Comparison of ENCODE assay signal across 8 mouse cellular contexts in genomic region chr4:53440816-53441571, GRCm38 (mm10). TPM values are rescaled to one million over a fixed set of nuclear protein-coding genes. Genes with fewer than 3 reads are reported as not detected.
DNase-seq lines count a peak whose midpoint lies in the region; ATAC-seq and TF ChIP-seq lines count a peak whose summit lies in the region.

No protein-coding gene starts in this region.

- peak overlapping the region; percentile 79 for H3K4me2 ChIP-seq in forebrain, postnatal 0 days (ENCODE audit: low read depth)
- peak overlapping the region; percentile 99 for H3K4me2 ChIP-seq in hindbrain, embryonic 11.5 days (replicated peaks; ENCODE audit: low read depth, low read length)

- DNase-seq in G1E (ENCODE audit: low spot score): no peak
- peak; percentile 71 for DNase-seq in cerebellum, adult 11 months
- DNase-seq in forebrain, postnatal 0 days: peak; percentile 60
- peak; percentile 48 for DNase-seq in hindbrain, embryonic 11.5 days (ENCODE audit: low spot score)
- peak; percentile 56 to 64 for DNase-seq in layer of hippocampus, postnatal 10 days (ENCODE audit: low spot score in 2 of 2)
- peak; percentile 38 for DNase-seq in lung, postnatal 14 days
- peak; percentile 47 for DNase-seq in ovary, postnatal 36 days (ENCODE audit: low spot score)
- DNase-seq in urinary bladder, postnatal 36 days (ENCODE audit: low spot score in 2 of 2): peak; percentile 33 to 47

- peak overlapping the region; percentile 78 for H3K9ac ChIP-seq in forebrain, postnatal 0 days
- peak overlapping the region; percentile 58 for H3K9ac ChIP-seq in hindbrain, embryonic 11.5 days (ENCODE audit: low read depth, low read length)

- TF ChIP-seq CTCF in G1E (IDR thresholded peaks at IDR 0.05; ENCODE audit: low read depth, low read length): no peak
- no peak for TF ChIP-seq CTCF in forebrain, postnatal 0 days (IDR thresholded peaks at IDR 0.05; ENCODE audit: low read depth)

- peaks cover 56% of the 10 kb centered on the region for H3K4me1 ChIP-seq in G1E (ENCODE audit: insufficient read depth, low read depth, low read length)
- H3K4me1 ChIP-seq in forebrain, postnatal 0 days (ENCODE audit: insufficient read depth): 0 out of 2 replicates have a peak, but pooled peaks cover 6% of the 10 kb centered on the region
- peaks cover 3% of the 10 kb centered on the region; the same call in 1 of the 2 replicates for H3K4me1 ChIP-seq in hindbrain, embryonic 11.5 days (replicated peaks; ENCODE audit: control insufficient read depth, insufficient read depth, low read length)

- H3K4me3 ChIP-seq in G1E (ENCODE audit: low read depth, low read length): peak overlapping the region; percentile 89
- peak overlapping the region; percentile 58 for H3K4me3 ChIP-seq in forebrain, postnatal 0 days (ENCODE audit: low read depth, low read length)
- H3K4me3 ChIP-seq in hindbrain, embryonic 11.5 days (ENCODE audit: low read depth, low read length): peak overlapping the region; percentile 81

- peaks cover 8% of the 10 kb centered on the region for H3K36me3 ChIP-seq in G1E (replicated peaks)
- no peaks in the 10 kb centered on the region for H3K36me3 ChIP-seq in forebrain, postnatal 0 days (ENCODE audit: insufficient read depth)
- no peaks in the 10 kb centered on the region for H3K36me3 ChIP-seq in hindbrain, embryonic 11.5 days (ENCODE audit: control insufficient read depth, insufficient read depth, low read length)

- no peak for ATAC-seq in G1E (ENCODE audit: extremely low read depth, insufficient number of reproducible peaks, low FRiP score, poor library complexity, severe bottlenecking)
- peak; percentile 2; the same call in 1 of the 2 replicates for ATAC-seq in forebrain, postnatal 0 days
- ATAC-seq in hindbrain, embryonic 11.5 days (ENCODE audit: low FRiP score): peak; percentile 19; the same call in 1 of the 2 replicates

- 2% methylated on average over 43 of the region's 45 CpGs for WGBS in forebrain, postnatal 0 days
- WGBS in hindbrain, embryonic 11.5 days: under 1% methylated on average over 45 of the region's 45 CpGs

- peaks cover 3% of the 10 kb centered on the region; the same call in 1 of the 2 replicates for H3K27me3 ChIP-seq in G1E (ENCODE audit: insufficient read depth, low read length)
- no peaks in the 10 kb centered on the region for H3K27me3 ChIP-seq in forebrain, postnatal 0 days (ENCODE audit: insufficient read depth, low read length)
- H3K27me3 ChIP-seq in hindbrain, embryonic 11.5 days (ENCODE audit: control insufficient read depth, insufficient read depth, low read length): peaks cover 8% of the 10 kb centered on the region; the same call in 1 of the 2 replicates

- no peaks in the 10 kb centered on the region for H3K9me3 ChIP-seq in G1E (replicated peaks)
- no peaks in the 10 kb centered on the region for H3K9me3 ChIP-seq in forebrain, postnatal 0 days (ENCODE audit: low read length)
- no peaks in the 10 kb centered on the region for H3K9me3 ChIP-seq in hindbrain, embryonic 11.5 days (ENCODE audit: control insufficient read depth, low read length)

- H3K27ac ChIP-seq in forebrain, postnatal 0 days (ENCODE audit: low read depth, low read length): peak overlapping the region; percentile 93
- H3K27ac ChIP-seq in hindbrain, embryonic 11.5 days (ENCODE audit: low read depth, low read length): peak overlapping the region; percentile 72

RNA-seq across cellular contexts. Expression of gene Slc44a1, which starts 0.8 kb away (rescaled TPM):
- total RNA-seq in G1E (2014; fragmentation: Nextera tagmentation): 42.3 and 44.7 TPM in 2 replicates
- 14.4 and 15.6 TPM in 2 replicates for total RNA-seq in G1E (2017)
- 5.2 and 6.6 TPM in 2 replicates for polyA plus RNA-seq in G1E (2012)
- total RNA-seq in forebrain, postnatal 0 days (2014; rRNA removed): 29.3 and 31.9 TPM in 2 replicates
- polyA plus RNA-seq in forebrain, postnatal 0 days (2015; fragmentation: Nextera tagmentation; extraction: Ambion mirVana): 11.9 and 12.4 TPM in 2 replicates
- polyA plus RNA-seq in hindbrain, embryonic 11.5 days (2014; fragmentation: Nextera tagmentation; extraction: Ambion mirVana): 14.4 and 18.1 TPM in 2 replicates
- 10 to 100 TPM; 60.7 to 71.0 TPM for total RNA-seq in layer of hippocampus, postnatal 10 days (2021)
